Mouse (Mus musculus) heart, adult 9 months (tissue): ENCODE measurements around the gene P2ry4.

ENCODE experiments used
- DNase-seq, 2 experiments: peaks; one replicate each; pipeline ENCODE4 v3.0.0; 2022; ENCODE audit warnings: low spot score in 2 of 2

The P2ry4 gene

GRCm38 (mm10) chrX:100594791-100595190, at the start of gene P2ry4:
P2ry4 (minus strand) TSS chrX:100594869.
- no peak for DNase-seq

- DNase-seq: no peak
Observed at GRCm38 (mm10) chrX:100638477-100638876, 43.8 kb upstream of the P2ry4 start.

GRCm38 (mm10) chrX:100629076-100629475, 34.4 kb upstream of the P2ry4 start:
- no peak for DNase-seq

- DNase-seq: peak; percentile 90 to 92
Observed at GRCm38 (mm10) chrX:100625802-100626793, 31.4 kb upstream of the P2ry4 start, which contains the start of gene Pdzd11. Pdzd11 (minus strand) TSS chrX:100626568.

- DNase-seq: no peak
Observed at GRCm38 (mm10) chrX:100625546-100625801, 30.8 kb upstream of the P2ry4 start, which contains the start of gene Kif4. Kif4 (plus strand) TSS chrX:100625737.

- DNase-seq: no peak
Observed at GRCm38 (mm10) chrX:100625146-100625545, 30.5 kb upstream of the P2ry4 start.

- DNase-seq: no peak
Observed at GRCm38 (mm10) chrX:100624242-100624641, 29.6 kb upstream of the P2ry4 start.

GRCm38 (mm10) chrX:100621366-100621765, 26.7 kb upstream of the P2ry4 start:
- DNase-seq: no peak

GRCm38 (mm10) chrX:100618488-100618887, 23.8 kb upstream of the P2ry4 start:
- no peak for DNase-seq

GRCm38 (mm10) chrX:100605314-100605713, 10.6 kb upstream of the P2ry4 start, which contains the start of gene Arr3:
Arr3 (plus strand) TSS chrX:100605497.
- DNase-seq: no peak

- no peak for DNase-seq
Observed at GRCm38 (mm10) chrX:100599755-100600154, 5.1 kb upstream of the P2ry4 start.

GRCm38 (mm10) chrX:100597439-100597838, 2.8 kb upstream of the P2ry4 start:
- no peak for DNase-seq

- DNase-seq: no peak
Observed at GRCm38 (mm10) chrX:100571951-100572350, 22.7 kb downstream of the P2ry4 start, which contains the start of gene Awat1. Awat1 (plus strand) TSS chrX:100572251.

- no peak for DNase-seq
Observed at GRCm38 (mm10) chrX:100565696-100566095, 29.0 kb downstream of the P2ry4 start.

GRCm38 (mm10) chrX:100556026-100556425, 38.6 kb downstream of the P2ry4 start:
- DNase-seq: no peak
